Mouse (Mus musculus) heart, embryonic 11.5 days (tissue): Measurements from ENCODE around the gene Erlin1. TPM values are rescaled to one million over a fixed set of nuclear protein-coding genes. Genes with fewer than 3 reads are reported as not detected.

Source experiments
- ATAC-seq: fragments of 200-750 bp; cut with Nextera tagmentation; replicated peaks from 2 replicates; pipeline ENCODE4 v1.8.0; 2017; ENCODE audit warnings: moderate library complexity; ENCODE audit not compliant: insufficient number of reproducible peaks, low FRiP score, low TSS enrichment
- H3K27ac ChIP-seq: fragments of 300-500 bp; sonication (generic); 2 replicates; pipeline ENCODE4 v1.5.1; 2014; ENCODE audit warnings: mild to moderate bottlenecking, low read depth, low read length
- H3K27me3 ChIP-seq: fragments of 300-500 bp; sonication (generic); 2 replicates; pipeline ENCODE4 v1.6.1; 2014; ENCODE audit warnings: mild to moderate bottlenecking, low read length, mixed read lengths; ENCODE audit not compliant: control insufficient read depth, insufficient read depth
- H3K36me3 ChIP-seq: fragments of 300-500 bp; sonication (generic); 2 replicates; pipeline ENCODE4 v1.6.1; 2014; ENCODE audit warnings: mild to moderate bottlenecking, low read length, moderate library complexity, mixed read lengths; ENCODE audit not compliant: control insufficient read depth, insufficient read depth
- H3K4me1 ChIP-seq: fragments of 300-500 bp; sonication (generic); 2 replicates; pipeline ENCODE4 v1.6.1; 2014; ENCODE audit warnings: low read length; ENCODE audit not compliant: control insufficient read depth, insufficient read depth
- H3K4me2 ChIP-seq: fragments of 300-500 bp; sonication (generic); 2 replicates; pipeline ENCODE4 v1.6.1; 2014; ENCODE audit warnings: mild to moderate bottlenecking, moderate library complexity
- H3K4me3 ChIP-seq: fragments of 300-500 bp; sonication (generic); 2 replicates; pipeline ENCODE4 v1.5.1; 2014; ENCODE audit warnings: low read depth, low read length
- H3K9ac ChIP-seq: fragments of 300-500 bp; sonication (generic); 2 replicates; pipeline ENCODE4 v1.6.1; 2014; ENCODE audit warnings: mild to moderate bottlenecking, low read depth, low read length, moderate library complexity
- H3K9me3 ChIP-seq: fragments of 300-500 bp; sonication (generic); replicated peaks from 2 replicates; pipeline ENCODE4 v1.6.1; 2016; ENCODE audit warnings: low read length; ENCODE audit not compliant: control insufficient read depth
- WGBS: fragments of 180-500 bp; shearing (Covaris S2); extraction: QIAGEN DNeasy Blood & Tissue Kit; methylation state at CpG from one replicate; pipeline ENCODE4 v1.1.7; 2014; ENCODE audit not compliant: insufficient replicate concordance; 5-methylcytosine and 5-hydroxymethylcytosine counted together
- polyA plus RNA-seq: library from polyadenylated mRNA; unstranded; fragments of >200 nt; fragmentation: Nextera tagmentation; extraction: Ambion mirVana; gene quantifications from 2 replicates; pipeline ENCODE4 v1.2.1, GENCODE M21; 2014

The Erlin1 gene
- polyA plus RNA-seq, 1 experiment from 2014 or later, result 14.4 TPM

DNA sequence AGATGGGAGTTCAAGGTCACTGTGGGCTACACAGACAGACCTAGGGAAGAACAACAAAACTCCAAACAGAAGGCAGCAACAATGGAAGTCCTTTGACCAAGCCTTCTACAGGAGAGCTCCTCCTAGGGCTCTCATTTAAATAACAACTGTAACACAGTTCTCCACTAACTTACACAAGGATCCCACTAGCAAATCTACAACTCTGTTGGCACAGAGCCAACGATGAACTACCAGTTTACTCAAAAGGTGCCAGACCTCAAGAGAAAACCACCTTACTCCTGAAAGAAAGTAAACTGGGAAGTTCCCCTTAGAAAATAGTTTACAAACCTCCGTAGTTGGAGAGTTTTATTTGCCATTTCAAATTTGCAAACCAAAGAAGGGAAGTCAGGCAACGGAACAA is 20.3 kb downstream of the Erlin1 start:
- Histone ChIP-seq H3K4me2 (no peak overlapping the region), H3K4me3 (no peak overlapping the region), H3K9me3 (no peaks in the 10 kb centered on the region), H3K27ac (no peak overlapping the region), H3K36me3 (peaks cover 3% of the 10 kb centered on the region; the same call in 1 of the 2 replicates), H3K27me3 (no peaks in the 10 kb centered on the region), H3K9ac (no peak overlapping the region), H3K4me1 (no peaks in the 10 kb centered on the region)
- no peak for ATAC-seq
- WGBS, result 54% methylated on average over 3 of the region's 3 CpGs

DNA sequence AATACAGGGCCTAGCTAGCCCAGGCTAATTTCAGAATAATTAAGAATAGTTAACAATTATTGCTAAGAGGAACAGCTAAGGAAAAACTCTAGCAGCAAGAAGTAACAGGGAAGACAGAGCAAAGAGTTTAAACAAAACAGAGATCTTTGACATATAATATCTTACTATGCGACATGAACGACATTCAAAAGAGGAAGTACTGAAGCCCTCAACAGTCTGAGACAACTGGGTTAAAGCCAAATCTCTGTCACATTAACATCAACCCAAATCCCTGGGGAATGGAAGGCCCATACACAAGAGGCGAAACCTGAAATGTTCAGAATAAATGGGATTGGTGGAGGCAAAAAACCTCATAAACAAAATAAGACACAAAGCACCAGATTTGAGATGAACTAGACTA is 23.7 kb downstream of the Erlin1 start:
- H3K9ac ChIP-seq, result no peak overlapping the region
- H3K4me3 ChIP-seq, result no peak overlapping the region
- H3K4me2 ChIP-seq, result no peak overlapping the region
- H3K27me3 ChIP-seq, result no peaks in the 10 kb centered on the region
- H3K9me3 ChIP-seq, result no peaks in the 10 kb centered on the region
- no peak overlapping the region for H3K27ac ChIP-seq
- WGBS, result 79% methylated on average over 3 of the region's 3 CpGs
- no peak for ATAC-seq
- no peaks in the 10 kb centered on the region for H3K4me1 ChIP-seq
- no peaks in the 10 kb centered on the region for H3K36me3 ChIP-seq

DNA sequence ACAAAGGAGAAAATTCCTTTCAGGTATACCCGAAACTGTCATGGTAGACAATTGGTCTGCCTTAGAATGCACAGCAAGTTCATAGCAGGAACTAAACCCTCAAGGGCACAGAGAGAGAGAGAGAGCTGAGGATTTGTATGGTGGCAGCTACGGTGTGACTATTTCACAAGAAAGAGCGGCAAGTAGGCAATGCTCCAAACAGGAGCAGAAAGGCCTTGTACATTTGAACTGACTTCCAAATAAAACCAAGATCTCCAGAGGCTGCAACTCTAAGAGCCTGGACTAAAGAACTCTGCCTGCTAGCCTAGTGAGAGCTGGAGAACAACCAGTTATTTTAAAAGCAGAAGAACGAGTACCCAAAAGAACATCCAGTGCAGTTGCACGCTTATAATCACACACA is 27.5 kb downstream of the Erlin1 start:
- Histone ChIP-seq H3K4me1 (no peaks in the 10 kb centered on the region), H3K27me3 (no peaks in the 10 kb centered on the region), H3K9ac (no peak overlapping the region), H3K9me3 (no peaks in the 10 kb centered on the region), H3K27ac (no peak overlapping the region), H3K36me3 (peaks cover 3% of the 10 kb centered on the region; the same call in 1 of the 2 replicates), H3K4me2 (no peak overlapping the region), H3K4me3 (no peak overlapping the region)
- no peak for ATAC-seq
- 85% methylated on average over 5 of the region's 5 CpGs for WGBS

DNA sequence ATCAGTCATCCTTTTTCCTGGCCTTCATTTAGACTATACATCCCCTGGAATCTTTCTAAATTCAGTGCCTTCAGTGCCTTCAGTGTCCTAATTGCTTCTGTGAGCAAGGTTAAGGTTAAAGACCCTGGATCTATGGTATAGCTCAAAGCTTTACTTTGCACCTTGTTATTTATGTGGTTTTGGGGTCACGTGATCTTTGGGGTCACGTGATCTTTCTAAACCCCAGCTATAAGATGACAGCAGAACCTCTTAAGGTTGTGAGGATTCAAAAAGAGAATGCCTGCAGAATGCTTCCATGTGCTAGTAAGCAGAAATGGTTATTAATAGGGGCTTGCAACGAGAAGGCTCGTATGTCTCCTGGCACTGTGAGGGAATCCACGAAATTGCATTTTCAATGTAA is 36.2 kb downstream of the Erlin1 start:
- WGBS, result 88% methylated on average over 5 of the region's 5 CpGs
- H3K4me2 ChIP-seq, result no peak overlapping the region
- no peaks in the 10 kb centered on the region for H3K9me3 ChIP-seq
- no peak overlapping the region for H3K4me3 ChIP-seq
- ATAC-seq, result no peak
- H3K36me3 ChIP-seq, result 0 out of 2 replicates have a peak, but pooled peaks cover 3% of the 10 kb centered on the region
- H3K4me1 ChIP-seq, result no peaks in the 10 kb centered on the region
- H3K9ac ChIP-seq, result no peak overlapping the region
- H3K27me3 ChIP-seq, result no peaks in the 10 kb centered on the region
- no peak overlapping the region for H3K27ac ChIP-seq

DNA sequence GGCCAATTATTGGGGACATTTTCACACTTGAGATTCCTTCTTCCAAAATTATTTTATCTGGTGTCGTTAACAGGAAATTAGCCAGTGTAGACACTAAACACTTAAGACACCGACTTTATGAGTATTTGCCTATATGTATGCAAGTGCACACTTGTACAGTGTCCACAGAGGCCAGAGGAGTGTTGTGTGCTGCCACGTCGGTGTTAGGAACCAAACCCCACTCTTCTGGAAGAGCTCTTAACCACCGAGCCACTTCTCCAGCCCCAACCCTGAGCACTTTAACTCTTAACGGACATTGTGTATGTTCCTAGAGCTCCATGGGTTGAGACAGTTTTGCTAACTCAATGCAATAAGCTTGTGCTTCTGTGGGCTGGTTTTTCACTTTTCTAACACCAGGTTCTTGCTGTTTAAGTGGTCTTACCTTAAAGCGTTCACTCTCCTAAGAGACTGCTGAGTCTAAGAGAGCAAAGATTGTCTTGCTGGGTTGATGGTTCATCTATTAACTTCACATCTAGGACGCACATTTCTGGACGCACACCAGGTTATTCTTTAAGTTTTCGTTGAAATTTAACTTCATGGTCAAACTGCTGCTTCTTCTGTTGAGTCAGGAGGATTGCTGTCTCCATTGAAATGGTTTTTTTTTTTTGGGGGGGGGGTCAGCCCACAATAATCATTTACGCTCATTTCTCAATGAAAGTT is 37.4 kb downstream of the Erlin1 start:
- H3K36me3 ChIP-seq, result 0 out of 2 replicates have a peak, but pooled peaks cover 3% of the 10 kb centered on the region
- H3K9ac ChIP-seq, result no peak overlapping the region
- no peaks in the 10 kb centered on the region for H3K9me3 ChIP-seq
- no peak for ATAC-seq
- no peak overlapping the region for H3K27ac ChIP-seq
- 84% methylated on average over 11 of the region's 11 CpGs for WGBS
- H3K4me2 ChIP-seq, result no peak overlapping the region
- no peaks in the 10 kb centered on the region for H3K27me3 ChIP-seq
- no peak overlapping the region for H3K4me3 ChIP-seq
- no peaks in the 10 kb centered on the region for H3K4me1 ChIP-seq

DNA sequence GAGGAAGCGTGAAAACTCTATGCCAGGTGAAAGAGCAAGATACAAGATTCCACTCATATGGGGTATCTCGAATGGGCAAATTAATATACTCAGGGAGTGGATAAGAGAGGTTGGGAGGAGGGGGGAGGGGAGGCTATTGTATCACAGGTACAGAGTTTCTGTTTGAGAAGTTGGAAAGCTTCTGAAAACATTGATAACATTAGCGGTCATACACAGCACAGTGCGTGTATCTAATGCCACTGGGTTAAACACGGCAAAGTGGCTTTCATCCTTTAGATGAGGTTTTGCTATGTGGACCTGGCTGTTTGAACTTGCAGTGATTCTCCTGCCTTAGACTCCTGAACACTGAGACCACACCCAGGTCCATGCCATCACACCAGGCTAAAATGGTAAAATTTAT is 39.6 kb downstream of the Erlin1 start:
- no peak for ATAC-seq
- 89% methylated on average over 5 of the region's 5 CpGs for WGBS
- Histone ChIP-seq H3K4me3 (no peak overlapping the region), H3K9me3 (no peaks in the 10 kb centered on the region), H3K27ac (no peak overlapping the region), H3K4me1 (no peaks in the 10 kb centered on the region; the same call in 1 of the 2 replicates), H3K9ac (no peak overlapping the region), H3K36me3 (no peaks in the 10 kb centered on the region), H3K27me3 (no peaks in the 10 kb centered on the region), H3K4me2 (no peak overlapping the region)

DNA sequence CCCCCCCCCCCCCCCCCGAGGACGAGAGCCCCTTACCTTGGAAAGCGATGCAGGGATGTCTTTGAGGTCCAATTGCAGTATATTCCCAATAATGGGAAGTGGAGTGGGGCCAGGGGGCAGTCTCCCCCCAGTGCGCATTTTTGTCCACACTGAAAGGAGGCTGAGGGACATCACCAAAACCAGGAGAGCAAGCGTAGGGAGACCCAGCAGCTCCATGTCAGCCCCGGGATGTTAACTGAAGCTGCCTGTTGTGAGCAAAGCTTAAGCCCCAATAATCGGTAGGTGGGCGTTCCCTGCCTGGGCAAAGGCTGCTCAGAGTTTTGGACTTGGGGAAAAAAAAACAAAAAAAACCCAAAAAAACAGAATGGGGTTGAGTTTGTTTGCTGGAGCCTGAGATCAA is 40.6 kb downstream of the Erlin1 start, which contains the start of gene Cyp2c23:
Cyp2c23 (minus strand) TSS at position 237 of the 400 bp plus-strand sequence.
- Histone ChIP-seq H3K4me2 (no peak within 1 kb of the TSS), H3K4me1 (no peaks in the 10 kb centered on the region; the same call in 1 of the 2 replicates), H3K27me3 (no peaks in the 10 kb centered on the region), H3K4me3 (no peak within 1 kb of the TSS), H3K27ac (no peak within 1 kb of the TSS), H3K36me3 (no peaks in the 10 kb centered on the region), H3K9me3 (no peaks in the 10 kb centered on the region), H3K9ac (no peak within 1 kb of the TSS)
- whole genome bisulfite sequencing, result 67% methylated on average over 8 of the region's 8 CpGs
- no peak for ATAC-seq

DNA sequence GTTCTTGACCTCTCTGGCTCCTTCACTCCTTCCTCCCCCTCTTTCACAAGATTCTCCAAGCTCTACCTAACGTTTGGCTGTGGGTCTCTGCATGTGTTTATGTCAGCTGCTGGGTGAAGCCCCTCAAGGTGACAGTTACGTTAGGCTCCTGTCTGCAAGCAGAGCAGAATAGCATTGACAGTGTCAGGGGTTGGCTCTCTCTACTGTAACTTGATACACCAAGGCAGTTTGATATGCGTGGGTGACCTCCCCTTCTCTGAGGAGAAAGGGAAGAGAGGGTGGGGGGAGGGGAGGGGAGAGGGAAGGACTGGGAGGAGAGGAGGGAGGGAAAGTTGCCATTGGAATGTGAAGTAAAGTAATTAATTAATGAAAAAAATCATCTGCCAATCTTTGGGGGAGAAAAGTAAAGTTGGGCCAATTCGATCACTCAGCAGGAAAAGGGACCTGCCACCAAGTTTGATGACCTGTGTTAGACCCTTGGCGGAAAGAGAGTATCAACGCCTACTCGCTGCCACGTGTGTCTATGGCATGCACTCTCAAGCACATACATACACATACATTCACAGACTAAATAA is 42.5 kb downstream of the Erlin1 start:
- H3K9ac ChIP-seq, result no peak overlapping the region
- no peak overlapping the region for H3K4me3 ChIP-seq
- WGBS, result 49% methylated on average over 8 of the region's 8 CpGs
- H3K27ac ChIP-seq, result no peak overlapping the region
- ATAC-seq, result no peak
- H3K4me2 ChIP-seq, result no peak overlapping the region
- H3K4me1 ChIP-seq, result no peaks in the 10 kb centered on the region; the same call in 1 of the 2 replicates
- no peaks in the 10 kb centered on the region for H3K27me3 ChIP-seq
- H3K36me3 ChIP-seq, result no peaks in the 10 kb centered on the region
- H3K9me3 ChIP-seq, result no peaks in the 10 kb centered on the region
